Mouse (Mus musculus) stomach, embryonic 14.5 days (tissue): ENCODE measurements around the gene Trmt112. TPM values are rescaled to one million over a fixed set of nuclear protein-coding genes. Genes with fewer than 3 reads are reported as not detected.

Source experiments
- ATAC-seq: fragments of 200-750 bp; cut with Nextera tagmentation; 2 replicates; pipeline ENCODE4 v1.8.0; 2017; ENCODE audit warnings: low read depth, moderate TSS enrichment; ENCODE audit not compliant: insufficient number of reproducible peaks, insufficient read depth, low FRiP score
- H3K27ac ChIP-seq: fragments of 300-500 bp; sonication (generic); 2 replicates; pipeline ENCODE4 v1.5.1; 2014; ENCODE audit warnings: mild to moderate bottlenecking, low read length, moderate library complexity, mixed read lengths
- H3K27me3 ChIP-seq: fragments of 300-500 bp; sonication (generic); 2 replicates; pipeline ENCODE4 v1.6.1; 2014; ENCODE audit warnings: low read length, control low read depth, mixed read lengths; ENCODE audit not compliant: control insufficient read depth, insufficient read depth
- H3K36me3 ChIP-seq: fragments of 300-500 bp; sonication (generic); 2 replicates; pipeline ENCODE4 v1.6.1; 2014; ENCODE audit warnings: mild to moderate bottlenecking, control low read depth, low read length, moderate library complexity, mixed read lengths; ENCODE audit not compliant: control insufficient read depth, insufficient read depth
- H3K4me1 ChIP-seq: fragments of 300-500 bp; sonication (generic); 2 replicates; pipeline ENCODE4 v1.6.1; 2014; ENCODE audit warnings: low read length, control low read depth, mixed read lengths; ENCODE audit not compliant: control insufficient read depth, insufficient read depth
- H3K4me2 ChIP-seq: fragments of 300-500 bp; sonication (generic); replicated peaks from 2 replicates; pipeline ENCODE4 v1.6.1; 2014; ENCODE audit warnings: low read depth, low read length, control low read depth
- H3K4me3 ChIP-seq: fragments of 300-500 bp; sonication (generic); 2 replicates; pipeline ENCODE4 v1.5.1; 2014; ENCODE audit warnings: low read depth, low read length, control low read depth
- H3K9ac ChIP-seq: fragments of 300-500 bp; sonication (generic); replicated peaks from 2 replicates; pipeline ENCODE4 v1.6.1; 2014; ENCODE audit warnings: low read depth, mild to moderate bottlenecking, control low read depth, low read length, moderate library complexity, mixed read lengths
- H3K9me3 ChIP-seq: fragments of 300-500 bp; sonication (generic); 2 replicates; pipeline ENCODE4 v1.6.1; 2016; ENCODE audit warnings: low read depth, low read length, control low read depth; ENCODE audit not compliant: control insufficient read depth
- WGBS: fragments of 180-500 bp; shearing (Covaris S2); extraction: QIAGEN DNeasy Blood & Tissue Kit; methylation state at CpG from one replicate; pipeline ENCODE4 v1.1.7; 2014; 5-methylcytosine and 5-hydroxymethylcytosine counted together
- polyA plus RNA-seq: library from polyadenylated mRNA; unstranded; fragments of >200 nt; fragmentation: Nextera tagmentation; extraction: Ambion mirVana; gene quantifications from 2 replicates; pipeline ENCODE4 v1.2.1, GENCODE M21; 2014

The Trmt112 gene
- polyA plus RNA-seq, 1 experiment from 2014 or later = 158 TPM

DNA sequence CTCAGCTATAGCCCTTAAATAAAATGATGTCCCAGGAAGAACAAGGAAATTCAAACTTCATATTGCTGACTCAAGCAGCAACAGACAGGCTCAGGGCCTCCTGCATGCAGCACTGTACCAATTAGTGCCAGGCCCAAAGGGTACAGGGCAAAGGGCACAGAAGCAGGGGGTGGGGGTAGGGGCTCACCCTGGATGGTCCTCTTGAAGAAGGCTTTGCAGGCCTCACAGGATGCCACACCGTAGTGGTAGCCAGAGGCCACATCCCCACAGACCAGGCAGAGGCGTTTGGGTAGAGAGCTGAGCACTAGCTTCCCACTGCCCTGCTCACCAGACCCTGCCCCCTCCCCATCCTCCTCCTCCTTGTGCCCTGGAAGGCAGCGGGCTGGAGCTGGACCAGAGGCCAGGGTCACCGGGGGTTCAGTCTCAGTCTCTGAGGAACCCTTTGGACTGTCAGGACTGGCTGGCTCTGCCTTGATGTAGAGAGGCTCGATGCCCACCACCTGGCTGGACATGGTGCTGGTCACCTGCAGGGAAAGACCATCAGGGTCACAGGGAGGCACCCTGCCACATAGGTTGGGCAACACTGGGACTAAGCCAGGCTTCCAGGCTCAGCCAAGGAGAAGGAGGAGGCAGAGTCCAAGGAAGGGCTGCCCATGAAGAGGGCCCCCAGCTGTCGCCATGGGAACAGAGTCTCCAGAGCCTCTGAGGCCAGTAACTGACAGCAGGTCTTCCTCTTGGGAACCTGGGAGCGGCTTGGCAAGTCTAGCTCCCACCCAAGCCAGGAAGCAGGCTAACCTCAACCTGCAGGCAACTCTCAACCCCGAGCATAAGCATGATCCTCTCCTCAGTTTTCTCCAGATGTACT is 10.6 kb downstream of the Trmt112 start:
- Histone ChIP-seq H3K27me3 (0 out of 2 replicates have a peak, but pooled peaks cover 5% of the 10 kb centered on the region), H3K9me3 (no peaks in the 10 kb centered on the region), H3K9ac (peak overlapping the region; percentile 29; the same call in 1 of the 2 replicates), H3K27ac (peak overlapping the region; percentile 56; the same call in 1 of the 2 replicates), H3K4me3 (peak overlapping the region; percentile 45), H3K4me1 (peaks cover 12% of the 10 kb centered on the region), H3K36me3 (no peaks in the 10 kb centered on the region), H3K4me2 (peak overlapping the region; percentile 89)
- 35% methylated on average over 8 of the region's 8 CpGs for WGBS
- ATAC-seq = no peak

DNA sequence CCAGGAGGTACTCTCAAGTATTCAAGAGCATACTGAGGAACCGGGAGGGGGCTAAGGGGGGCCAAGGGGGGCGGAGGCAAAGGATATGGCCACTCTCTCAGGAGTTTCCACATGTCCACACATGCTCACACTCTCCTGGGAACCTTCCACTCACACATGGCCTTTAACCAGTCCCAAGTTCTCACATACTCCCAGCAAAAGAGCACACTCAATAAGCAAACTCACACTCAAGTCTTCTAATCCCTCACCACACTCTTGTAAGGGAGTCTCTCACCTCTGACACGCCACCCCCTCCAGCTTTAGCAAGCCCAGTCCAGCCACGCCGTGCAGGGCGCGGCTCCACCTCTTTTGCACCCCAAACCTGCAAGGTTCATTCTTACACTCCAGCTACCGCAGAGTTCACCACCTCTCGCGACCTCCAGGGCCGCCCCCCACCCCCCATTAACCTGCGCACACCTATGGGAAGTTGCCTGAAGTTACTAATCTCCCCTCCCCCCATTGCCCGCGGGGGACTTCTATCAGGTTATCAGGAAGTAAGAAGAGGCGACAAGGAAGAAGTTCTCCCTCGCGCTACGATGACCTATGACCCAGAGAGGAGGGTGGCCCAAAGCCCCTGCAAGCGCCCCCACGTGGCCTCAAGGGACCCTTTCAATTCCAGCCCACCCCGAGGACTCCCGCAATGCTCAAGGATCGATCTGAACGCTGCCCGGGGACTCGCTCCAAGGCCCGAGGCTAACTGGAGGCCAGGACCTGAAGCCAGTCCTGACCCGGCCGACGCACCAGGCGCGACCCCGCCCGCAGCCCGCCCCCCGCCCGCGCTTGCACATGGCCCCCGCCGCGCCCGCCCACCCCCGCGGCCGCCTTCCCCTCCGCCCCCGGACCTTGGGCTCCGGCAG is 11.5 kb downstream of the Trmt112 start:
- Histone ChIP-seq H3K4me2 (peak overlapping the region; percentile 89), H3K4me1 (peaks cover 16% of the 10 kb centered on the region), H3K36me3 (no peaks in the 10 kb centered on the region), H3K27ac (peak overlapping the region; percentile 56; the same call in 1 of the 2 replicates), H3K9me3 (no peaks in the 10 kb centered on the region), H3K9ac (peak overlapping the region; percentile 29), H3K4me3 (peak overlapping the region; percentile 45), H3K27me3 (peaks cover 13% of the 10 kb centered on the region)
- WGBS = 2% methylated on average over 45 of the region's 48 CpGs
- peak; percentile 1; the same call in 1 of the 2 replicates for ATAC-seq

DNA sequence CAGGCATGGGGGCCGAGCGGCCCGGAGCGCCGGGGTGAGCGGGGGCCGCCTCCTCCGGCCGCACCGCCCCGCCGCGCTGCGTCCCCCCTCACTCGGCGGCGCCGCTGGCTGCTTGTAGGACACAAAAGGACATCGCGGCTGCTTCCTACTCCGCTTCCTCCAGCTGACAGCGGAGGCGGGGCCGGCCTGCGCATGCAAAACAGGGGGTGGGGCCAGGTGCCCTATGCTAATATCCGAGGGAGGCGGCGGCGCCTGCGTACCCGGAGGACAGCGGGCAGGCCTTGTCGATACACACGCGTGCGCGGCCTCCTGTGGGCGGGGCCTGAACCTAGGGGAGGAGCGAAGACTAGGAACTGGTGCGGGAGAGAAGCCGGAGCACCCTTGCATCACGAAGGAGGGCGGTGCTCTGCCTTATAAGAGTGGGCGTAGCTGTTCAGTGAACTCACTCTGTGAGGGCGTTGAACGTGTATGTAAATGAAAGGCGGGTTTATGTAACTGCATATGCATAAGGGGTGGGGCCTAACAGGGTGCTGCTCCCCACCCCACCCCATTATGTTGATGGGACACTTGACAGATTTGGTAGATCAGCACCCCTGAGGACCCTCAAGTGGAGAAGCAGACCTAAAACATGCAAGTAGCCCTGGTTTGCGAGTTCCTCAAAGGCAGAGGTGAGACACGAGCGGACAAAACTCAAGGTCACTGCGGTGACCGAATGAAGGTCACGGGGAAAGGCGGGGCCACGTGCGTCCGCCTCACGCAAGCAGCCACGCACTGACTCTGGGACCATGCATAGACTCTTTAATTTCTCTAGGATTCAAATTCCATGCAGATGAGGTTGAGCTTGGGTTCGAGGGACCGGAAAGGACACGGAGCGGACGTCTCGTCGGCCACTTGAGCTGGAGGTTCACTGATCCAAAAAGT is 12.4 kb downstream of the Trmt112 start, which contains the start of gene Esrra:
Gene Esrra, minus strand, starts transcription at position 167 of the 921 bp plus-strand sequence.
- H3K27ac ChIP-seq = peak within 1 kb of the TSS; percentile 56; the same call in 1 of the 2 replicates
- H3K4me1 ChIP-seq = peaks cover 16% of the 10 kb centered on the region
- WGBS = 1% methylated on average over 64 of the region's 66 CpGs
- H3K4me2 ChIP-seq = peak within 1 kb of the TSS; percentile 89
- peak; percentile 94 for ATAC-seq
- no peaks in the 10 kb centered on the region for H3K36me3 ChIP-seq
- no peaks in the 10 kb centered on the region for H3K9me3 ChIP-seq
- peak within 1 kb of the TSS; percentile 29 for H3K9ac ChIP-seq
- H3K4me3 ChIP-seq = peak within 1 kb of the TSS; percentile 45
- H3K27me3 ChIP-seq = peaks cover 22% of the 10 kb centered on the region

DNA sequence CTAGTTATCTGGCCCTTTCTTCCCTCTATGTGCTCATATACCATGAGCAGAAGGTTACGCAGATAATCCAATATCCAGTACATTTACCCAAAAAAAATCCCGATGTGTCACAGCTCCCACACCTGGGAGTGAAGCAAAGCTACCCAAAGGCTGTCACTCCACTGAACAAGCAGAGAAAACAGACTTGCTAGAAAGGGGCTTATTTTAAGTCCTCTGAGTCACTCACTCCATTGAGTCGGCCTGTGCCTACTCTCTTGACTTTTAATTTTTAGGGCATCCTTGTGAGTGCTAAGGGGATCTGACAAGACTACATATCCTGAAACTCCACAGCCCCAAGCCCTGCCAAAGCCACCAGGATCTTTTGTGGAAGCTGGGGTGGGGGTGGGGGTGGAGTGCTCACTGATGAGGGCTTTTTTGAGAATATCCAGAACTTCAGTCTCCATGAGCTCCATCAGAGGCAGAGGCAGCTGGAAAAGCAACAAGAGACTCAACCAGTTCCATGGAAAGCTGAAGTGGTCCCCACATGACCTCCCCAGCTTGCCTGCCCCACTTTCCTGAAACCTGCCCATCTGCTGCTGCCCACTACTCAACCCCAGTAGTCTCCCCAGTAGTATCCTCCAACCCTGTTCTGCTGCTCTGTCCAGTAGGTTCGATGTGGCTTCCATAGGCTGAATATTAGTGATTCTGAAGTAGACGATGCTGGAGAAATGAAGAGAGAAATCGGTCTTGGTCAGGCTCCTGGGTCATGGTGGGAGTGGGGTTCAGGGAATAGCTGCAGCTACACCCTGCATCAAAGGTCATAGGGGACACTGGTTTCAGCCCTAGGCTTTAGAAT is 13.6 kb downstream of the Trmt112 start:
- Histone ChIP-seq H3K9me3 (no peaks in the 10 kb centered on the region), H3K9ac (no peak overlapping the region), H3K27ac (no peak overlapping the region), H3K4me3 (no peak overlapping the region; the same call in 1 of the 2 replicates), H3K27me3 (peaks cover 28% of the 10 kb centered on the region), H3K4me1 (peaks cover 16% of the 10 kb centered on the region), H3K4me2 (no peak overlapping the region), H3K36me3 (no peaks in the 10 kb centered on the region)
- no peak for ATAC-seq
- 62% methylated on average over 6 of the region's 6 CpGs for WGBS

DNA sequence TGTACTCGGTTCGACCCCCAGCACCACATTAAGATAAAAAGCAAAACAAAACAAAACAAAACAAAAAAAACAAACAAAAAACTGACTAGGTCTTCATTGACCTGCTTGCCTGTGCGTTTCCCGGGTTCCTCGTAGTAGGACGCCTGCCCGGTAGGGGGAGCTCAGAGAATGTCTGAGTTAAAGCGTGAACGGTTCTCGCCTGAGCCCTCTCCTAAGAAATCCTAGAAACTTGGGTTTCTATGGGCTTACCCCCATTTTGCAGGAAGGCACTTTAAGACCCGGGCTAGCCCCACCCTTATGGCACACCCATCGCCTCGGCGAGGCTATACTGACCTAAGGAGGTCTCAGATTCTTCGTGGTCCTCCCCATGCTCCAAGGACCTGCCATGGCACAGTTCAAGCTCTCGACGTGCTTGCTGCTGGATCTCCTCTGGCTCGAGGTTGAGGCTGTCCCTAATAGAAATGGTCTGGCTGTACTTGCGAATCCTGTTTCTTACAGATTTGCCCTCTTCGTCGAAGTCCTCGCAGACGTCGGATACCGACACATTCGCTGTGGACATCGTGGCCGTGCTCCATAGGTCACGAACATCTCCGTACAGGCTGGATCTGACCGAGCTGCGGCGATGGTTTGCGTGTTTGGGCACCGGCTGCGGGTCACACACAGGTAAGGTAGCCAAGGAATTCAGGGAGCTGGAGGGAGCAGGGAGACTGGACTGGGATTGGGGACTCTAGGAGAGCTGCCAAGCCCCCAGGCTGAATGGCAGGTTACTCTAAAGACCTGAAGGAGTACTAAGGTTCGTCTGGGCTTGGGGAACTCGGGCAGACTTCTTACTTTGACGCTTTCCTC is 15.2 kb downstream of the Trmt112 start:
- WGBS = 4% methylated on average over 39 of the region's 39 CpGs
- H3K27ac ChIP-seq = no peak overlapping the region
- peak overlapping the region; percentile 12; the same call in 1 of the 2 replicates for H3K4me3 ChIP-seq
- H3K9me3 ChIP-seq = no peaks in the 10 kb centered on the region
- H3K9ac ChIP-seq = no peak overlapping the region
- no peak for ATAC-seq
- H3K4me1 ChIP-seq = peaks cover 16% of the 10 kb centered on the region
- H3K4me2 ChIP-seq = peak overlapping the region; percentile 31
- H3K27me3 ChIP-seq = peaks cover 28% of the 10 kb centered on the region
- no peaks in the 10 kb centered on the region for H3K36me3 ChIP-seq

DNA sequence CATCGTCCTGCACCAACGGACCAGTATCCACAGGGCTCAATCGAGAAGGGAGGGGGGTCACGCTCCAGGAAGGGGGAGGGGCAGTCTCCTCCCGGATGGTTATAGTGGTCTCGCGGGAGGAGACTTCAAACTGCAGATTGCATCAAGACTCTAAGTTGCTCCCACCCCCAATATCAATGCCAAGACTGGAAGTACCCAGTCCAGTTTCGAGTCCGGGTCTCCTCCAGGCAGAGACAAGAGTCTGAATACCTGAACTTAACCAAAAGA is 15.7 kb downstream of the Trmt112 start, which contains the start of gene Catsperz:
Gene Catsperz, minus strand, starts transcription at position 74 of the 267 bp plus-strand sequence.
- no peaks in the 10 kb centered on the region for H3K9me3 ChIP-seq
- peaks cover 28% of the 10 kb centered on the region for H3K27me3 ChIP-seq
- no peaks in the 10 kb centered on the region for H3K36me3 ChIP-seq
- no peak within 1 kb of the TSS for H3K9ac ChIP-seq
- peak within 1 kb of the TSS; percentile 31 for H3K4me2 ChIP-seq
- H3K4me3 ChIP-seq = peak within 1 kb of the TSS; percentile 12; the same call in 1 of the 2 replicates
- peaks cover 10% of the 10 kb centered on the region for H3K4me1 ChIP-seq
- peak within 1 kb of the TSS; percentile 44; the same call in 1 of the 2 replicates for H3K27ac ChIP-seq
- ATAC-seq = no peak
- WGBS = 9% methylated on average over 9 of the region's 9 CpGs
